Comparison of ENCODE assay signal across 12 mouse cellular contexts in genomic region chr2:32823153-32823552, GRCm38 (mm10). TPM values are rescaled to one million over a fixed set of nuclear protein-coding genes. Genes with fewer than 3 reads are reported as not detected.
DNase-seq lines count a peak whose midpoint lies in the region; ATAC-seq lines count a peak whose summit lies in the region.
"Had no signal": no experiment of that assay in that cellular context is flagged by ENCODE, and none has a peak within 500 bp of the region (broad histone marks: within the 10 kb centered on the region; RNA-seq: fewer than 3 reads in every experiment).

No protein-coding gene starts in this region.

- H3K4me2 ChIP-seq in forebrain, embryonic 13.5 days = no peak overlapping the region
- no peak overlapping the region for H3K4me2 ChIP-seq in forebrain, embryonic 15.5 days (replicated peaks)
- H3K4me2 ChIP-seq in midbrain, embryonic 16.5 days (ENCODE audit: low read length) = no peak overlapping the region
- no peak overlapping the region for H3K4me2 ChIP-seq in hindbrain, embryonic 12.5 days (replicated peaks)

- H3K9me3 ChIP-seq in forebrain, embryonic 13.5 days (replicated peaks) = no peaks in the 10 kb centered on the region
- no peaks in the 10 kb centered on the region for H3K9me3 ChIP-seq in forebrain, embryonic 15.5 days
- no peaks in the 10 kb centered on the region for H3K9me3 ChIP-seq in midbrain, embryonic 10.5 days (replicated peaks)
- no peaks in the 10 kb centered on the region for H3K9me3 ChIP-seq in midbrain, embryonic 16.5 days (replicated peaks; ENCODE audit: control insufficient read depth, low read length, poor library complexity, severe bottlenecking)
- no peaks in the 10 kb centered on the region for H3K9me3 ChIP-seq in hindbrain, embryonic 12.5 days (replicated peaks)

- ATAC-seq in forebrain, embryonic 13.5 days = no peak
- no peak for ATAC-seq in forebrain, embryonic 15.5 days (replicated peaks)
- no peak for ATAC-seq in midbrain, embryonic 16.5 days
- ATAC-seq in hindbrain, embryonic 12.5 days (ENCODE audit: low FRiP score) = no peak

- H3K27ac ChIP-seq in forebrain, embryonic 13.5 days = 0 out of 2 replicates have a peak overlapping the region, but pooled peaks have one; percentile 8
- no peak overlapping the region for H3K27ac ChIP-seq in forebrain, embryonic 15.5 days (replicated peaks)
- peak overlapping the region; percentile 82 for H3K27ac ChIP-seq in midbrain, embryonic 10.5 days (replicated peaks)
- no peak overlapping the region for H3K27ac ChIP-seq in midbrain, embryonic 16.5 days (ENCODE audit: low read length)
- H3K27ac ChIP-seq in hindbrain, embryonic 12.5 days = peak overlapping the region; percentile 71

- no peak overlapping the region for H3K9ac ChIP-seq in forebrain, embryonic 13.5 days
- no peak overlapping the region for H3K9ac ChIP-seq in forebrain, embryonic 15.5 days (replicated peaks)
- no peak overlapping the region for H3K9ac ChIP-seq in midbrain, embryonic 16.5 days (ENCODE audit: low read depth, low read length)
- H3K9ac ChIP-seq in hindbrain, embryonic 12.5 days = no peak overlapping the region

- 69% methylated on average over 11 of the region's 11 CpGs for WGBS in forebrain, embryonic 13.5 days
- 79% methylated on average over 11 of the region's 11 CpGs for WGBS in forebrain, embryonic 15.5 days
- WGBS in midbrain, embryonic 10.5 days = 82% methylated on average over 11 of the region's 11 CpGs
- WGBS in midbrain, embryonic 16.5 days = 66% methylated on average over 11 of the region's 11 CpGs
- WGBS in hindbrain, embryonic 12.5 days = 45% methylated on average over 11 of the region's 11 CpGs

- H3K36me3 ChIP-seq in forebrain, embryonic 13.5 days (ENCODE audit: poor library complexity, severe bottlenecking) = peaks cover 14% of the 10 kb centered on the region
- peaks cover 18% of the 10 kb centered on the region for H3K36me3 ChIP-seq in forebrain, embryonic 15.5 days
- H3K36me3 ChIP-seq in midbrain, embryonic 10.5 days = peaks cover 8% of the 10 kb centered on the region
- peaks cover 3% of the 10 kb centered on the region for H3K36me3 ChIP-seq in midbrain, embryonic 16.5 days (ENCODE audit: control insufficient read depth, insufficient read depth, low read length)
- H3K36me3 ChIP-seq in hindbrain, embryonic 12.5 days = peaks cover 11% of the 10 kb centered on the region

- H3K4me1 ChIP-seq in forebrain, embryonic 13.5 days = peaks cover 20% of the 10 kb centered on the region
- peaks cover 10% of the 10 kb centered on the region for H3K4me1 ChIP-seq in forebrain, embryonic 15.5 days
- peaks cover 23% of the 10 kb centered on the region for H3K4me1 ChIP-seq in midbrain, embryonic 10.5 days
- no peaks in the 10 kb centered on the region for H3K4me1 ChIP-seq in midbrain, embryonic 16.5 days (ENCODE audit: control insufficient read depth, insufficient read depth, low read length)
- peaks cover 21% of the 10 kb centered on the region for H3K4me1 ChIP-seq in hindbrain, embryonic 12.5 days

- no peak for DNase-seq in midbrain, embryonic 10.5 days (ENCODE audit: low spot score)
- peak; percentile 84 for DNase-seq in retina, postnatal 1 day
- no peak for DNase-seq in adrenal gland, postnatal 36 days
- no peak for DNase-seq in urinary bladder, postnatal 14 days (ENCODE audit: low spot score)
- DNase-seq: heart, postnatal 36 days; lung, postnatal 4 days had no signal

- no peak overlapping the region for H3K4me3 ChIP-seq in forebrain, embryonic 13.5 days
- H3K4me3 ChIP-seq in forebrain, embryonic 15.5 days = no peak overlapping the region
- no peak overlapping the region for H3K4me3 ChIP-seq in midbrain, embryonic 10.5 days
- no peak overlapping the region for H3K4me3 ChIP-seq in midbrain, embryonic 16.5 days (ENCODE audit: low read depth, low read length)
- no peak overlapping the region for H3K4me3 ChIP-seq in hindbrain, embryonic 12.5 days

- no peaks in the 10 kb centered on the region for H3K27me3 ChIP-seq in forebrain, embryonic 13.5 days
- no peaks in the 10 kb centered on the region for H3K27me3 ChIP-seq in forebrain, embryonic 15.5 days
- H3K27me3 ChIP-seq in midbrain, embryonic 10.5 days (ENCODE audit: low read depth, poor library complexity, severe bottlenecking) = no peaks in the 10 kb centered on the region
- no peaks in the 10 kb centered on the region for H3K27me3 ChIP-seq in midbrain, embryonic 16.5 days (ENCODE audit: control insufficient read depth, insufficient read depth, low read depth, low read length)
- H3K27me3 ChIP-seq in hindbrain, embryonic 12.5 days = no peaks in the 10 kb centered on the region

RNA-seq across cellular contexts. Expression of gene Stxbp1, which starts 23.9 kb away (rescaled TPM):
- polyA plus RNA-seq in forebrain, embryonic 13.5 days (2015; fragmentation: Nextera tagmentation; extraction: Ambion mirVana) = 97.5 and 109 TPM in 2 replicates
- polyA plus RNA-seq in forebrain, embryonic 15.5 days (2015; fragmentation: Nextera tagmentation; extraction: Ambion mirVana) = 191 and 197 TPM in 2 replicates
- 31.4 and 45.6 TPM in 2 replicates for polyA plus RNA-seq in midbrain, embryonic 10.5 days (2016; fragmentation: Nextera tagmentation; extraction: Ambion mirVana)
- 340 and 389 TPM in 2 replicates for polyA plus RNA-seq in midbrain, embryonic 16.5 days (2015; fragmentation: Nextera tagmentation; extraction: Ambion mirVana)
- polyA plus RNA-seq in hindbrain, embryonic 12.5 days (2016; fragmentation: Nextera tagmentation; extraction: Ambion mirVana) = 102 and 105 TPM in 2 replicates
- total RNA-seq in adrenal gland, postnatal 36 days (2021) = 10 to 100 TPM; 21.5 to 30.6 TPM

RNA-seq across cellular contexts. Expression of gene Cfap157, which starts 38.9 kb away (rescaled TPM):
- 0.45 and 1.4 TPM in 2 replicates for polyA plus RNA-seq in forebrain, embryonic 13.5 days (2015; fragmentation: Nextera tagmentation; extraction: Ambion mirVana)
- polyA plus RNA-seq in forebrain, embryonic 15.5 days (2015; fragmentation: Nextera tagmentation; extraction: Ambion mirVana) = 0.61 and 1.0 TPM in 2 replicates
- 0.90 and 1.2 TPM in 2 replicates for polyA plus RNA-seq in midbrain, embryonic 10.5 days (2016; fragmentation: Nextera tagmentation; extraction: Ambion mirVana)
- polyA plus RNA-seq in midbrain, embryonic 16.5 days (2015; fragmentation: Nextera tagmentation; extraction: Ambion mirVana) = 0.82 and 0.99 TPM in 2 replicates
- 0.85 and 1.5 TPM in 2 replicates for polyA plus RNA-seq in hindbrain, embryonic 12.5 days (2016; fragmentation: Nextera tagmentation; extraction: Ambion mirVana)
- not detected for total RNA-seq in adrenal gland, postnatal 36 days (2021)
- total RNA-seq: gastrocnemius, postnatal 10 days; heart, postnatal 36 days; liver, adult 2 months had no signal
- polyA plus RNA-seq: liver, adult 2 months had no signal

RNA-seq across cellular contexts. Expression of gene Ptrh1, which starts 47.6 kb away (rescaled TPM):
- polyA plus RNA-seq in forebrain, embryonic 13.5 days (2015; fragmentation: Nextera tagmentation; extraction: Ambion mirVana) = 4.6 and 5.4 TPM in 2 replicates
- polyA plus RNA-seq in forebrain, embryonic 15.5 days (2015; fragmentation: Nextera tagmentation; extraction: Ambion mirVana) = 4.8 and 6.6 TPM in 2 replicates
- polyA plus RNA-seq in midbrain, embryonic 10.5 days (2016; fragmentation: Nextera tagmentation; extraction: Ambion mirVana) = 5.2 TPM in 2 replicates
- polyA plus RNA-seq in midbrain, embryonic 16.5 days (2015; fragmentation: Nextera tagmentation; extraction: Ambion mirVana) = 4.9 and 5.0 TPM in 2 replicates
- polyA plus RNA-seq in hindbrain, embryonic 12.5 days (2016; fragmentation: Nextera tagmentation; extraction: Ambion mirVana) = 4.6 and 5.6 TPM in 2 replicates
- total RNA-seq in adrenal gland, postnatal 36 days (2021) = 10 to 100 TPM in 1 of 2 experiments, 1 to 10 TPM in 1; 8.3 to 12.0 TPM

RNA-seq across cellular contexts. Expression of gene Ttc16, which starts 47.7 kb away (rescaled TPM):
- 0.43 and 0.48 TPM in 2 replicates for polyA plus RNA-seq in forebrain, embryonic 13.5 days (2015; fragmentation: Nextera tagmentation; extraction: Ambion mirVana)
- 0.61 and 0.66 TPM in 2 replicates for polyA plus RNA-seq in forebrain, embryonic 15.5 days (2015; fragmentation: Nextera tagmentation; extraction: Ambion mirVana)
- polyA plus RNA-seq in midbrain, embryonic 10.5 days (2016; fragmentation: Nextera tagmentation; extraction: Ambion mirVana) = 0.31 TPM in 2 replicates
- 0.68 and 0.80 TPM in 2 replicates for polyA plus RNA-seq in midbrain, embryonic 16.5 days (2015; fragmentation: Nextera tagmentation; extraction: Ambion mirVana)
- polyA plus RNA-seq in hindbrain, embryonic 12.5 days (2016; fragmentation: Nextera tagmentation; extraction: Ambion mirVana) = 0.63 and 1.1 TPM in 2 replicates
- under 1 TPM; 0.10 to 0.20 TPM for total RNA-seq in adrenal gland, postnatal 36 days (2021)

RNA-seq across cellular contexts. Expression of gene Fam129b, which starts 52.8 kb away (rescaled TPM):
- 21.1 and 23.7 TPM in 2 replicates for polyA plus RNA-seq in forebrain, embryonic 13.5 days (2015; fragmentation: Nextera tagmentation; extraction: Ambion mirVana)
- polyA plus RNA-seq in forebrain, embryonic 15.5 days (2015; fragmentation: Nextera tagmentation; extraction: Ambion mirVana) = 33.5 TPM in 2 replicates
- 23.5 and 25.5 TPM in 2 replicates for polyA plus RNA-seq in midbrain, embryonic 10.5 days (2016; fragmentation: Nextera tagmentation; extraction: Ambion mirVana)
- 25.3 and 27.4 TPM in 2 replicates for polyA plus RNA-seq in midbrain, embryonic 16.5 days (2015; fragmentation: Nextera tagmentation; extraction: Ambion mirVana)
- polyA plus RNA-seq in hindbrain, embryonic 12.5 days (2016; fragmentation: Nextera tagmentation; extraction: Ambion mirVana) = 42.2 and 43.8 TPM in 2 replicates
- total RNA-seq in adrenal gland, postnatal 36 days (2021) = 10 to 100 TPM; 15.8 to 32.3 TPM

Comparison
In these comparisons a context has a peak if more than half of its experiments do, and no peak if none do; other contexts are left out.
1. H3K27ac ChIP-seq: peak in forebrain, embryonic 13.5 days (single experiment), midbrain, embryonic 10.5 days (single experiment) and hindbrain, embryonic 12.5 days (single experiment); none in forebrain, embryonic 15.5 days (single experiment) and midbrain, embryonic 16.5 days (single experiment).